Mouse (Mus musculus): ENCODE data around the gene Pank2.
A peak's percentile ranks its signal among the peaks of the same experiment; 100 is the strongest.
"Not testable (repeated sequence)": the region's sequence is repeated elsewhere in the genome, so short reads cannot be mapped to it uniquely, and the experiment has no call there.

The Pank2 gene

DNA sequence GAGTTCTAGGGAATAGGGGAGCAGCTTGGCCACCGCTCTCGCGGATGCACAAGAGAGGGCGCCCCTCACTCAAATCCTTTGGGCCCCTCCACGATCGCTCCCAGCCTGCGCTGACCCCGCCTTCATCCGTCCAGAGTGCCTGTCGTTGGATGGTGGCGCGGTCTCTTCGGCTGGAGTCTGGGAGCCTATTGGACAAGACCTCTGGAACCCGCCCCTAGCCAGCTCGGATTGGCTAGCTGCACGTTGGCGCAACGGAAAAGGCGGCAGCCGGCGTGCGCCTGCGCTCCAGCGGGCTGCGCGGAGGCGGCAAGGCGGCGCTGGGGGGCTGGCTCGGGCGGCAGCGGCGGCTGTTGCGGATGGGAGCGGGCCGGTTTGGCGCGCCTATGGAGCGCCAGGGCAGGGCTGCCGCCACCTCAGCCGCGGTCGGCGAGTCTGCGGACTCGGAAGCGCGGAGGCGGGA, at the start of gene Pank2:
Gene Pank2 (plus strand): TSS at position 283 of the 460 bp plus-strand sequence.
- peak; percentile 98 for DNase-seq (ENCODE audit: low read depth, low spot score)

- DNase-seq (ENCODE audit: low read depth, low spot score), result no peak
Observed at GRCm38 (mm10) chr2:131213773-131214172, 48.5 kb upstream of the Pank2 start.

DNA sequence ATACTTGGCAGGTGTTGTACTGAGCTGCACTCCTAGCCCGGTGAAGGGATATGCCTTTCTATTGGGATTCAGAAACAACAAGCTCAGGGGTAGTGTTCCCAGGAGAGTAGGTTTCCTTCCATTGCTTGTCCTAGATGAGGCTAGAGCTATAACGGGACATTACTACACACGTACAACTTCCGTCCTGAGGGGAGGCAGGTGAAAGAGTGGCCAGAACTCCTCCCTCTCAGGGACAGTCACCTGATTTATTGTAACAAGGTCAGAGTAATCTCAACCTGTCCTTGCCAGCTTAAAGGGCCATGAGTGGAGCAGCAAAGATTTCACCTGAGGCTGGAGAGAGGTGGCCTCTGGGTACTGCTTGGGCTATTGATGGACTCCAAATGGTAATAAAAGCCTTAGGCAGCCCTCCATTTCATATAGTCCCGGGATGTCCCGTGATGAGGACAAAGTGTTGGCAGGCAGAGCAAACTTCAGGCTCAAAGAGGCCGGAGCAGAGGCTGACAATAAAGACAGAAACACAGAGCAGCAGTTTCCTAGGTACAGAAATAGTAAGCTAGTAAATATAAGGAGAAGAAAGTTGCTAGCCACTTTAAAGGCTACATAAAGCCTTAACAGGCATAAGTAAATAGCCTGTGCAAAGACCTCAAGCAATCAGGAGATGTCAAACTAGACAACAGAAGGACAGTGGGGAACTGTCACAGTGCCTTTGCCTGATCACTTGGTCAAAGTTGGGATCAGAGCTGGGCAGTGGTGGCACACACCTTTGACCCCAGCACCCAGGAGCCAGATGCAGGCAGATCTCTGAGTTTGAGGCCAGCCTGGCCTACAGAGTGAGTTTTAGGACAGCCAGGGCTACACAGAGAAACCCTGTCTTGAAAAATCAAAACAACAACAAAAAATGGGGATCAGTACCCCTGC, 46.1 kb upstream of the Pank2 start:
- no peak for DNase-seq (ENCODE audit: low read depth, low spot score)

GRCm38 (mm10) chr2:131220030-131220429, 42.3 kb upstream of the Pank2 start:
- no peak for DNase-seq (ENCODE audit: low read depth, low spot score)

DNA sequence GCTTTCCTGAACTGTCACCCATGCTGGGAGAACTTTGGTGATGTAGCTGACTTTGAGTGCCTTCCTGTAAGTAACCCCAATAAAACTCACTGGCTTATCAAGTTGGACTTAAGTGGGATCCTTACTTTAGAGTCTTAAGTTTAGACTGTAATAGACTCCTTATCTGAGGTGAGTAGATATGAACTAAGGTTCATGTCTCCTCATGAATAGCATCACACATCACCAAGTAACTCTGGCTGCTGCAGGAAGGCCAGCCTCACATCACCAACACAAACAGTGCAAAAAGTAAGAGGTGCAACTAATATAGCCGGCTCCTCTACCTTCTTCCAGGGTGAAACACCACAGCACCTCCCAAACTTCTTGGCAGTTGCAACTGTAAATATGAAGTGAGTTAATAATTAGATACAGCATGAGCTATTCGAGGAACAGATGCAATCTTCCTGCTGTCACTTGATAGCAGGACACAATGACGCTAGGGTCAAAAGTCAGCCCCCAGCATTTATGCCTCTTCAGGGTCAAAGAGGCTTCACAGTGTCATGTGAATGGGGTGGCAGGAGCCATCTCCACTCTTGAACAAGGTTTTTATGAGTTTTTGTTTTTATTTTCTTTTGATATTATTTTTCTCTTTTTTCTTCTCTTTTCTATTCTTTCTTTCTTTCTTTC, 40.3 kb upstream of the Pank2 start:
- no peak for DNase-seq (ENCODE audit: low read depth, low spot score)

- no peak for DNase-seq (ENCODE audit: low read depth, low spot score)
Observed at GRCm38 (mm10) chr2:131222562-131222961, 39.7 kb upstream of the Pank2 start.

- DNase-seq (ENCODE audit: low read depth, low spot score), result no peak
Observed at GRCm38 (mm10) chr2:131223569-131223968, 38.7 kb upstream of the Pank2 start.

GRCm38 (mm10) chr2:131225178-131225577, 37.1 kb upstream of the Pank2 start:
- no peak for DNase-seq (ENCODE audit: low read depth, low spot score)

DNA sequence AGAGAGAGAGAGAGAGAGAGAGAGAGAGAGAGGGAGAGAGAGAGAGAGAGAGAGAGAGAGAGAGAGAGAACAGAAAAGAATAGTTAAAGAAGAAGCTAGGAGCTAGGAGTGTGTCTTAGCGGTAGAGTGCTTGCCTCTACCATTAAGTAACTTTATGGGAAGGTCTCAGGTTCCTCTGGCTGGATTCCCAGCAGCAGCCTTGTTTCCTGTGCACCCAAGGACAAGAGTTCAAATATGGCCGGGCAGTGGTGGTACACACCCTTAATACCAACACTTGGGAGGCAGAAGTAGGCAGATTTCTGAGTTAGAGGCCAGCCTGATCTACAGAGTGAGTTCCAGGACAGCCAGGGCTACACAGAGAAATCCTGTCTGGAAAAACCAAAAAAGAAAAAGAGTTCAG, 35.6 kb upstream of the Pank2 start:
- not testable (repeated sequence) for DNase-seq (ENCODE audit: low read depth, low spot score)

DNA sequence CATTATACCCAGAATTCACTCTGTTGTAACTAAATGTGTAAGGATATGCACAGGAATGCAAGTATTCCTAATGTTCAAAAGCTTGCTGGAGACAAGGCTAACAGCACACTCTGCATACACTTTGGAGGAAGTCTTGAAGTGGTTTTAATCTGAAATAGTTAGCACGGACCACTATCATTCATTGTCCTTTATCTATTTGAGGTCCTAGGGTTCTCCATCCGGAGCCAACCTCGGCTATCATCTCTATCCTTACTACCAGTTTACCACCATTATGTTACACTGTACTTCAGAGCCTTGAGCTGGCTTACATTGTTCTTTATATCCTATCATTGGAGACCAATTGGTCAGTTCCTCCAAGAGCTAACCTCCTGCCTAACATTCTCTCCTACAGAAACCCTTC, 35.1 kb upstream of the Pank2 start:
- DNase-seq (ENCODE audit: low read depth, low spot score), result no peak

GRCm38 (mm10) chr2:131232558-131232957, 29.7 kb upstream of the Pank2 start:
- peak; percentile 57 for DNase-seq (ENCODE audit: low read depth, low spot score)

GRCm38 (mm10) chr2:131233307-131234126, 28.8 kb upstream of the Pank2 start, which contains the start of gene Mavs:
TSS of gene Mavs (plus strand) at chr2:131234063.
- DNase-seq (ENCODE audit: low read depth, low spot score), result peak; percentile 96

DNA sequence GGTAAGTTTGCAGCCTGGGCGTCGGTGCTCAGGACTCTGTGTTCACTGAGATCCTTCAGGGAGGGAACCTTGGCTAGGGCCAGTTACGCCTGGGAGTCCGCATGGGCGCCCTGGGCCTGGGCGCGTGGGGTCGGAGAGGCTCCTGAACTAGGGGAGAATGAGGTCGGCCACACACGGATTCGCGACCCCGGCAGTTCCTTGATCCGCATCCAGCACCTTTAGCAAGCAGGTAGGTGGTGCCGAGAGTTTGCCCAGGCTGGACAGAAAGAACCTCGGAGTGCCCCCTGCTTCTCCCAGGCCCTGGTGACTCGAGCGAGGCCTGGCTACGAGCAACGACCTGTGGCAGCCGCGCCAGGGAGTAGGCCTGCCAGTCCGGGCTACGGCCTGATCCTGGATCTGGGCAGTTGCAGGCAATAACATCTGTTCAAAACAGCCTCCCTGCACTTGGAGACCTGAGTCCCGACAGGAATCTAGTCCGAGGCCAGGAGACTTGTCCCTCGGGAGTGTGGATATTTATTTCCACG, 28.1 kb upstream of the Pank2 start:
- DNase-seq (ENCODE audit: low read depth, low spot score), result no peak

GRCm38 (mm10) chr2:131234970-131235635, 27.2 kb upstream of the Pank2 start:
- DNase-seq (ENCODE audit: low read depth, low spot score), result no peak

GRCm38 (mm10) chr2:131242180-131242579, 20.1 kb upstream of the Pank2 start:
- DNase-seq (ENCODE audit: low read depth, low spot score), result no peak

DNA sequence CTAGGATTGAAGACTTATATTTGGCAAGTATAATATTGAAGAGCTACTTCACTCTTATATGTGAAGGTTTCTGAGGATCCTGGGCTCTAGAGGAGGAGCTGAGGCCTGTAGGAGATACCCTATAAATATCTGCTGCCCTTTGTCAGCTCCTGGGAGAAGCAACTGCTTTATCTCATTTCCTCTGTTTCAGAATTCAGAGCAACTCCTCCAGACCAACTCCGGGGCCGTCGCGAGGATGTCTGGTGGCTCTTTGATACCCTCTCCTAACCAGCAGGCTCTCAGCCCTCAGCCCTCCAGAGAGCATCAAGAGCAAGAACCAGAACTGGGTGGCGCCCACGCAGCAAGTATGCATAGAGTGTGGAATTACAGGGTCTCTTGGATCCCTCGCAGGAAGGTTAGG, 19.4 kb upstream of the Pank2 start:
- DNase-seq (ENCODE audit: low read depth, low spot score), result no peak

DNA sequence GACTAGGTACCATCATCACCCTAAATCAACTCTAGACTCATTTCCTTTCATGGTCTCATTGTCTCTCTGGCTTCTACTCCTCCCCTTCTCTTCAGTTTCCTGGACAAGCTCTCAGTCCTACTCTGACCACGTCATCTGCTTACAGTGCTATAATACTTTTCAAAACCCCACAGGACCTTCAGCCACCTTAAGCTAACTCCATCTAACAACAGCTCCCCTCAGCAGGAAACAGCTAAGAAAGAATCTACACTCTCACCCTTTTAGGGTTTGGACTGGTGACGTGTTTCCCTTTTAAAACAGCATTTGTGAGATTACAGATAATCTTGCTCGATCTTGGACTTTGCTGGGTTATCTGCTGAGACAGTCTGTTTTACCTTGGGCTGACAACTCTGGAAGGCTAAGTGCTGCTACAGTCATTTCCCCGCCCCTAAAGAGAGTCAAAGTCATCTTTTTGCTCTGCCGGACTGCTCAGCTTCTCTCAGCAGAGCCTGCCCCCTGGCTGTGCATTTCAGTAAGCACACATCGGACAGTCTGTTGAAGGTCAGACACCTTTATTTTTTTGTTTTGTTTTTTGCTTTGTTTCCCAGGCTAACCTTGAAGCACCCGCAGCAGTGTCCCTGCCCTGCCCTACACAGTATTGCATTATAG, 8.5 kb upstream of the Pank2 start:
- peak; percentile 83 for DNase-seq (ENCODE audit: low read depth, low spot score)

DNA sequence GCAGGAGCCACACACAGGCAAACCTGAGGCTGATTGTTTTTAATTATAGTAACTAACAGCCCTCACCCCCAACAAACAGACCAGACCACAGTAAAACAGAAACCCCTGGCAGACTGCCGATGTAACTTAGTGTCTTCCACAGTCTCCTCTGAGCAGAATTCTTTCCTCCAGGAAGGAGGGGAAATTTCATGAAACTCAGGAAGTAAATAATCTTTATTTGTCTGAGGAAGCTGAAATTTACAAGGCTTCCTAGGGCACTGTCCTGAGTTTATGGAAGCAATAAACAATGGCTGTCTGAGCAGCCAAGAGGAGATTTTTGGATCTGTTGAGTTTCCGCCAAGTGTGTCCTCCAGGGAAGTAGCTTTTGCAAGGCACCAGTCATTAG, 8.0 kb upstream of the Pank2 start:
- no peak for DNase-seq (ENCODE audit: low read depth, low spot score)

DNA sequence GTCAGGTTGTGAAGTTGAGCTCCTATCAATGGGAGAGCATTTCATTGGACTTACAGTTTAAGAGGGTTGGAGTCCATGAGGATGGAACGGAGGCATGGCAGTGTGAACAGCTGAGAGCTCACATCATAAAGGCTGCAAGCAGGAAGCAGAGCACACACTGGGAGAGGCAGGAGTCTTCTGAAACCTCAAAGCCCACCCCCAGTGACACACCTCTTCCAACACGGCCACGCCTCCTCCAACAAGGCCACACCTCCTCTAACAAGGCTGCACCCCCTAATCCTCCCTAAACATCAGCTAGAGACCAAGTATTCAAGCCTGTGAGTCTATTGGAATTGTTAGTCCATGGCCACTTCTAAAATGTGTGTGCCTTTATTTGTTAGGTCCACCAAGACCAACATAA, 6.6 kb upstream of the Pank2 start:
- peak; percentile 26 for DNase-seq (ENCODE audit: low read depth, low spot score)

DNA sequence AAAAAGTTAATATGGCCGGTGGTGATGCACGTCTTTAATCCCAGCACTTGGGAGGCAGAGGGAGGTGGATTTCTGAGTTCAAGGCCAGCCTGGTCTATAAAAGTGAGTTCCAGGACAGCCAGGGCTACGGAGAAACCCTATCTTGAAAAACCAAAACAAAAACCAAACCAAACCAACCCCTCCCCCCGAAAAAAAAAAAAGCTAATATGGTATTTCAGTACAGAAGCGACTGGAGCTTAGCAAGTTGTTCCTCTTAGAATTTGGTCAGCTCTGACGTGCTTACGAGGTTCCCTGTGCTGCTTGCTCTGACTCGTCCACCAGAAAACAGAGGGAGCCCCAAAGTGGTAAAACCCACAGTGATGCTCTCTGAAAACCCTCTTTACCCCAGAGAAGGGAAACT, 3.6 kb upstream of the Pank2 start:
- DNase-seq (ENCODE audit: low read depth, low spot score), result no peak

Data from CD4-positive, CD25-positive, alpha-beta regulatory T cell, adult 2 months (primary cell).